Mouse (Mus musculus) kidney, postnatal 0 days (tissue): ENCODE measurements around the gene Cap1. TPM values are rescaled to one million over a fixed set of nuclear protein-coding genes. Genes with fewer than 3 reads are reported as not detected.

Experiments used
- ATAC-seq: fragments of 200-750 bp; cut with Nextera tagmentation; replicated peaks from 2 replicates; pipeline ENCODE4 v1.8.0; 2017; ENCODE audit warnings: low read depth, moderate number of reproducible peaks, moderate TSS enrichment, moderate library complexity; ENCODE audit not compliant: low FRiP score
- DNase-seq: peaks from one replicate; pipeline ENCODE4 v3.0.0-alpha.2; 2016; ENCODE audit warnings: low spot score
- H3K27ac ChIP-seq: fragments of 300-500 bp; sonication (generic); 2 replicates; pipeline ENCODE4 v1.5.1; 2014; ENCODE audit warnings: mild to moderate bottlenecking
- H3K27me3 ChIP-seq: fragments of 300-500 bp; sonication (generic); 2 replicates; pipeline ENCODE4 v1.6.1; 2014; ENCODE audit warnings: low read length, mixed read lengths; ENCODE audit not compliant: insufficient read depth
- H3K36me3 ChIP-seq: fragments of 300-500 bp; sonication (generic); 2 replicates; pipeline ENCODE4 v1.6.1; 2014; ENCODE audit warnings: low read length, mixed read lengths; ENCODE audit not compliant: insufficient read depth
- H3K4me1 ChIP-seq: fragments of 300-500 bp; sonication (generic); replicated peaks from 2 replicates; pipeline ENCODE4 v1.6.1; 2014; ENCODE audit warnings: antibody characterized with exemption, low read length, mixed read lengths; ENCODE audit not compliant: insufficient read depth
- H3K4me2 ChIP-seq: fragments of 300-500 bp; sonication (generic); 2 replicates; pipeline ENCODE4 v1.6.1; 2014; ENCODE audit warnings: mild to moderate bottlenecking, low read length, moderate library complexity, mixed read lengths
- H3K4me3 ChIP-seq: fragments of 300-500 bp; sonication (generic); replicated peaks from 2 replicates; pipeline ENCODE4 v1.5.1; 2014; ENCODE audit warnings: low read depth, low read length
- H3K9ac ChIP-seq: fragments of 300-500 bp; sonication (generic); 2 replicates; pipeline ENCODE4 v1.6.1; 2014; ENCODE audit warnings: low read depth, low read length
- H3K9me3 ChIP-seq: fragments of 300-500 bp; sonication (generic); replicated peaks from 2 replicates; pipeline ENCODE4 v1.6.1; 2016; ENCODE audit warnings: low read length, inconsistent platforms, mixed read lengths
- CTCF ChIP-seq: IDR thresholded peaks from 2 replicates; pipeline ENCODE4 v1.5.1; 2016; ENCODE audit warnings: antibody characterized with exemption, low read depth, mild to moderate bottlenecking, moderate library complexity
- WGBS: fragments of 180-500 bp; shearing (Covaris S2); extraction: QIAGEN DNeasy Blood & Tissue Kit; methylation state at CpG from one replicate; pipeline ENCODE4 v1.1.7; 2014; 5-methylcytosine and 5-hydroxymethylcytosine counted together
- polyA plus RNA-seq: library from polyadenylated mRNA; unstranded; fragments of >200 nt; fragmentation: Nextera tagmentation; extraction: Ambion mirVana; gene quantifications from 2 replicates; pipeline ENCODE4 v1.2.1, GENCODE M21; 2015

Gene Cap1
- polyA plus RNA-seq, 1 experiment from 2014 or later: 63.7 TPM

DNA sequence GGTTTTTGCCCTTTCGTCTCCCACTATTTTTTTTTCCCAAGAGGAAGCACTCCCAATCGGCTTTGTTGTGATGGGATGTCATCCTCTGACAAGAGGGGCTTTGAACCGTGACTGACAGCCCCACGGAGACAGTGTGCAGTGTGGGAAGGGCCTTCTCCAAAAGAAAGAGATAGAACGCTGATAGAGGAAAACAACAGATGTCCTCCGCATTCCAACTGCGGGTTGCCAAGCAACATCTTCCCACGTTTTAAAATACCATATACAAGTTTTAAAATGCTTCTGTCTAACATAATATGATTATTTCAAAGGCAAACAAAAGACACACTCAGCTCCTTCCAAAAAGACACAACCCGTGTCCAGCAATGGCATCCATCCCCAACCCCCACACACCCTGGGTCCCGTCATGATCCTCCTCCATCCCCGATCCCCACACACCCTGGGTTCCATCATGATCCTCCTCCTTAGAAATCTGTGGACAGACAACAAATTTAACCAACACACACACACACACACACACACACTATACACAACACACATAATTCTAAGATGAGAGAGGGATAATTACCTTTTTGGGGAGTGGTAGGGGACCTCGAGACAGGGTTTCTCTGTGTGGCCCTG, 23.8 kb upstream of the Cap1 start:
- H3K36me3 ChIP-seq: no peaks in the 10 kb centered on the region
- WGBS: 47% methylated on average over 12 of the region's 12 CpGs
- TF ChIP-seq CTCF: no peak
- no peak for ATAC-seq
- no peak for DNase-seq
- no peaks in the 10 kb centered on the region for H3K4me1 ChIP-seq
- H3K4me3 ChIP-seq: no peak overlapping the region
- H3K27me3 ChIP-seq: no peaks in the 10 kb centered on the region
- no peak overlapping the region for H3K27ac ChIP-seq
- no peaks in the 10 kb centered on the region for H3K9me3 ChIP-seq
- no peak overlapping the region for H3K4me2 ChIP-seq
- H3K9ac ChIP-seq: no peak overlapping the region

DNA sequence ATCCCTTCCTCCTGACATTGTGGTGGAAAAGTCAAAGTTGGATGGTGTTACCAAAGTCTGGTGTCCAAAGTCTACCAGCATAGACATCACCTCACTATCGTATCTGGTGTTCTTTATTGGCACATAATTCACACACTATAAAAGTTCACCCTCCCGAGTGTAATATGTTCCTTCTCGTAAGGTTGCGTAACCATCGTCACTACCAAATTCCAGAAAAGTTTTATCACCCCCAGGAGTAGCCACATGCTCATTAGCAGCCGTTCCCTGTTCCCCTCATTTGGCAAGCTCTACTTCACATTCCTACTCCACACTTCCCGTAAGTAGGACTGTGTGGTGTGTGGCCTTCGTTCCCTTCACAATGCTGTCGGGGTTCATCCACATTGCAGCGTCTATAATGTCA, 19.5 kb upstream of the Cap1 start:
- DNase-seq (no peak), ATAC-seq (no peak)
- H3K27me3 ChIP-seq: no peaks in the 10 kb centered on the region
- no peak for TF ChIP-seq CTCF
- no peak overlapping the region for H3K4me2 ChIP-seq
- no peaks in the 10 kb centered on the region for H3K4me1 ChIP-seq
- H3K4me3 ChIP-seq: no peak overlapping the region
- H3K36me3 ChIP-seq: no peaks in the 10 kb centered on the region
- H3K9ac ChIP-seq: no peak overlapping the region
- no peak overlapping the region for H3K27ac ChIP-seq
- WGBS: 73% methylated on average over 10 of the region's 10 CpGs
- H3K9me3 ChIP-seq: no peaks in the 10 kb centered on the region

DNA sequence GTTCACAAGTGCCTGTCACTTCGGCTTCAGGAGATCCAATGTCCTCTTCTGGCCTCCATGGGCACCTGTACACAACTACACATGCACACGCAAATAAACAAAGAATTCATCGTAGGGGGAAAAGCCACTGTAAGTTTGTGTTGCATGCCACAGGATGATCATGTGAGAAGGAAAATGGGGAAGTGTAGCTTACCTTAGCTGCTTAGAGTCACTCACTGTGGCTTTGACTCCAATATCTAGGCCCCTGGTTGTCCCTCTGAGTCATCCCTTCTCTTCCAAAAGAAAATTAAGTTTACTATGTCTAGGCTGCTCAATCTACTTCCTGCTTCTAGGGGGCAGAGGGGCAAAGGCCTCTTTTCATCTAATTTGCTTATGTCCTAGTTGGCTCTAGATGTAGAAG, 17.9 kb upstream of the Cap1 start:
- no peaks in the 10 kb centered on the region for H3K9me3 ChIP-seq
- no peak overlapping the region for H3K4me3 ChIP-seq
- ATAC-seq: no peak
- H3K27ac ChIP-seq: no peak overlapping the region
- H3K4me2 ChIP-seq: no peak overlapping the region
- H3K27me3 ChIP-seq: no peaks in the 10 kb centered on the region
- DNase-seq: no peak
- TF ChIP-seq CTCF: no peak
- no peaks in the 10 kb centered on the region for H3K4me1 ChIP-seq
- H3K9ac ChIP-seq: no peak overlapping the region
- 86% methylated on average over 3 of the region's 3 CpGs for WGBS
- no peaks in the 10 kb centered on the region for H3K36me3 ChIP-seq

DNA sequence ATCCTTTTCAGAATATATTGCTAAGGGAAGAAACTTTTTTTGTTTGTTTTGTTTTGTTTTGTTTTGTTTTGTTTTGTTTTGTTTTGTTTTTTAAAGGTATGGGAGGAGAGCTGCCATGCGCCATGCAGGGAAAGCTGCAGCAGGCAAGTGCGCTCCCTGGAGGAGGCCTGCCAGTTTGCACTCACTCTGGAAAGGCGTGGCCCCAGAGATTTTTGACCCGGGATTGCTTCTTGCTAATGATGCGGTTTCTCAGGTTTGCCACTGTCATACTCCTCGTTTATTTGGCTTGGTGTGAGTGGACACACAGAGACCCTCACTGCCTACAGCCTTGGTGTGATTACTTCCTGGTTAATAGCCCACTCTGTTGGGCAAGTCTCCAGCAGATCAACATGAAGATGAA, 16.3 kb upstream of the Cap1 start:
- Histone ChIP-seq H3K9ac (no peak overlapping the region), H3K36me3 (no peaks in the 10 kb centered on the region), H3K4me2 (no peak overlapping the region), H3K9me3 (no peaks in the 10 kb centered on the region), H3K4me1 (no peaks in the 10 kb centered on the region), H3K4me3 (no peak overlapping the region), H3K27me3 (no peaks in the 10 kb centered on the region), H3K27ac (no peak overlapping the region)
- peak; percentile 55 for TF ChIP-seq CTCF
- DNase-seq (no peak), ATAC-seq (no peak)
- WGBS: 30% methylated on average over 6 of the region's 6 CpGs

DNA sequence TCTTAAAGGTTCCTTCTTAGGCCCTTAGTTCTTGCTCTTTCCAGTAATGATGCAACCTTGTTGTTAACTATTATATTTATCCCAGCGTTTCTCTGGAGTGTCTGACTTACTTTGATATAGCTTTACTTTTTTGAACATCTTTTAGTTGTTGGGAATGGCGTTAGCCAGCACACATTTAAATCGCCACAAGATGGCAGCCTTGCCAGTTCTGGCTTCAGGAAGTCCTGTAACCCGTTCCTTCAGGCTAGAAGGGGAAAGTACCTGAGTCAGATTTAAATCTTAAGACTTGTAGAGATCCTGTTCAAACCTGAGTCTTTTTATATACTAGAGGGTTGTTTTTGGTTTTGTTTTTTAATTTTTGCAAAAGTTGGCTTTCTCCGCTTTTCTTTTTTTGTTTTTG, 12.5 kb upstream of the Cap1 start:
- H3K4me3 ChIP-seq: no peak overlapping the region
- 20% methylated on average over 5 of the region's 5 CpGs for WGBS
- H3K36me3 ChIP-seq: no peaks in the 10 kb centered on the region
- TF ChIP-seq CTCF: peak; percentile 87
- no peaks in the 10 kb centered on the region for H3K4me1 ChIP-seq
- H3K4me2 ChIP-seq: no peak overlapping the region
- DNase-seq (peak; percentile 88), ATAC-seq (no peak)
- H3K27ac ChIP-seq: no peak overlapping the region
- H3K9me3 ChIP-seq: no peaks in the 10 kb centered on the region
- no peak overlapping the region for H3K9ac ChIP-seq
- no peaks in the 10 kb centered on the region for H3K27me3 ChIP-seq

DNA sequence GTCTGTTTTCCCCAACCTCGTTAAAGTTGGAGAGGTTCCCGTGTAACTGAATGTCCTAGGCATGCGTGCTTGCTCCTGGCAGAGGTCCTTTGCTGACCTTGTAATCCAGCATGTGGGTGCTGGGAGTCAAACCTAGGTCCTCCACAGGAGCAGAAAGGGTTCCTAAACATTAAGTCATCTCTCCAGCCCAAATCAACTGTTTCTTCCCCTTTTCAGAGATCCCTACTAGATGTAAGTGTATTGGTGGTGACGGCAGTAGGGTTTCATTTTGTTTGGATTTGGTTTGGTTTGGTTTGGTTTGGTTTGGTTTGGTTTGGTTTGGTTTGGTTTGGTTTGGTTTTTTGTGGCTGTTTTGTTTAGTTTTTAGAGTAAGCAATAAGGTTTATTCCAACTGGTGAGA, 11.9 kb upstream of the Cap1 start:
- 80% methylated on average over 4 of the region's 4 CpGs for WGBS
- no peak overlapping the region for H3K4me3 ChIP-seq
- H3K27me3 ChIP-seq: no peaks in the 10 kb centered on the region
- no peaks in the 10 kb centered on the region for H3K4me1 ChIP-seq
- no peak overlapping the region for H3K9ac ChIP-seq
- H3K36me3 ChIP-seq: no peaks in the 10 kb centered on the region
- no peaks in the 10 kb centered on the region for H3K9me3 ChIP-seq
- no peak overlapping the region for H3K27ac ChIP-seq
- H3K4me2 ChIP-seq: no peak overlapping the region
- ATAC-seq: no peak
- no peak for DNase-seq
- no peak for TF ChIP-seq CTCF

DNA sequence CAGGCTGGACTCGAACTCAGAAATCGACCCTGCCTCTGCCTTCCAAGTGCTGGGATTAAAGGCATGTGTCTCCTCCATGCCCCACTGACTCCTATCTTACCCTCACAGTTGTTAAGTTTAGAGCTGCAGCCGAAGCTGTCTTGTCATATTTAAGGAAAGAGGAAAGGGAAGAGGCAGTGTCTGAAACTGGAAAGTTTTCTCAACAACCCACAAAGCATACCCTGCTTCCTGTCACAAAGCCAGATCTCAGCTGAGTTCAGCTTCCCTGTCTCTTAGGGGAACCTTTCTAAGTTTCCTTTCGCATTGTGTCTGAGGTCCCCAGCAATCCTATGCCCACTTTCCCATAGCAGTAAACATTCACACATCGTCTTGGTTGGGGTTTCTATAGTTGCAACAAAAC, 6.3 kb upstream of the Cap1 start:
- H3K4me1 ChIP-seq: peaks cover 1% of the 10 kb centered on the region; the same call in 1 of the 2 replicates
- no peak overlapping the region for H3K9ac ChIP-seq
- TF ChIP-seq CTCF: no peak
- ATAC-seq: no peak
- no peaks in the 10 kb centered on the region for H3K9me3 ChIP-seq
- DNase-seq: no peak
- 58% methylated on average over 5 of the region's 5 CpGs for WGBS
- no peak overlapping the region for H3K4me3 ChIP-seq
- H3K27me3 ChIP-seq: no peaks in the 10 kb centered on the region
- no peak overlapping the region for H3K4me2 ChIP-seq
- no peaks in the 10 kb centered on the region for H3K36me3 ChIP-seq
- H3K27ac ChIP-seq: no peak overlapping the region
